Mouse (Mus musculus): ENCODE measurements around the gene Psmb1.
A peak's percentile ranks its signal among the peaks of the same experiment; 100 is the strongest.
"Not testable (repeated sequence)": the region's sequence is repeated elsewhere in the genome, so short reads cannot be mapped to it uniquely, and the experiment has no call there.

The Psmb1 gene

DNA sequence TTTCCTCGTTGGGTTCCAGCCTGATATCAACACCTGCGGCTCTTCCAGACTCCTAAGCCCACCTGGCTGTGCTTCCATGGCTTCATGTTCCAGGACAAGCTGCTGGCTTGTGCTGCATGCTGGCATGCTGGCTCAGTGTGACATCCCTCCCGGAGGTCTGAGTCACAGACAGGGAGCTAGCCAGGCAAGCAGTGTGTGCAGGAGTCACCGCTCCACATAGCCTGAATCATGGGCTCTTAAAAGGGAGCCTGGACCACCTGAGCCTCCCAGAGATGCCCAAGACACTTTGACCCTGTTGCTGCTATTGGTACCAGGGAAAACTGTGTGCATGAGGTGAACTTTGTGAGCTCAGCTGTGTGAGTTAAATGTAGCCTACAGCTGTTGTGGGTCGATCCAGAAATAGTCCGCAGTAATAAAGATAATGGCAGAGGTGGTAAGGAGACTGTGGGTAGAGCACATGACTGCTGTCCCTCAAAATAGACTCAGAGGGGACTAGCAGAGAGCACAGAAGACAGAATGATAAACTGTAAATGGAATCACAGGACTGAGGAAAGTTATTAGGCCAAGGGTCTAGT, 37.5 kb downstream of the Psmb1 start:
- DNase-seq (ENCODE audit: inconsistent ontology term), result no peak

GRCm38 (mm10) chr17:15459761-15460160, 39.8 kb downstream of the Psmb1 start:
- no peak for DNase-seq (ENCODE audit: inconsistent ontology term)

DNA sequence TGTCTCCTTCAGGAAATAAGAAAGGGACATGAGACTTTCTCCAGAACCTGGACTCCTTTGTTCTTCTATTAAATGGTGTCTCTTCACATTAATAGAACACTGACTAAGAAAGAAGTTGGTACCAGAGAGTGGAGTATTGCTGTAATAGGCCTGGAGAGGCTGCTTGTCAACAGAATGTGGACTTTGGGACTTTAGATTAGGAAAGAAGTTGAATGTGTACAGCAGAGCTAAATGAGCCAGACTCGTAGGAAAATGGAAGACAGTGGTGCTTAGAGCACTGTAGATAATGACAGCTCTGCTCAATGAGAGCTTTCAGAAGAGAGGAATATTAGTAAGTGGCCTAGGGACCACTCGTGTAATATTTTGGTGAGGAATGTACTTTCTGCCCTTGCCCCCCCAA, 43.0 kb downstream of the Psmb1 start:
- DNase-seq (ENCODE audit: inconsistent ontology term), result no peak

DNA sequence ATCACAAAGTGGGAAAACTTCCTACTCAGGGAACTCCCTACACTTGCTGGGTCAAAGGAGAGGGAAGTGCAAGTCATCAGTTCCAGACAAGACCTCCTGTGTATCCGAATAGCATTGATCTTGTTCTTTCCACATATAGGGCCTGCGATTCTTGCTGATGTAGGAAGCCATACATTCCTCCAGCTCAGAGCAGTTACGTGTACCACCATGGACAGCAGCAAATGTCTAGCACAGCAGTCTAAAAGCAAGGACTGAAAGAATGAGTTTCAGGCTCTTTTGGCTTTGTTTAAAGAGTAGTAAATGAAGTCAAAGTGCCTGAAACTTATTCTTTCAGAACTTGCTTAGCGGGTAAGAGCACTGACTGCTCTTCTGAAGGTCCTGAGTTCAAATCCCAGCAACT, 44.3 kb downstream of the Psmb1 start:
- no peak for DNase-seq (ENCODE audit: inconsistent ontology term)

DNA sequence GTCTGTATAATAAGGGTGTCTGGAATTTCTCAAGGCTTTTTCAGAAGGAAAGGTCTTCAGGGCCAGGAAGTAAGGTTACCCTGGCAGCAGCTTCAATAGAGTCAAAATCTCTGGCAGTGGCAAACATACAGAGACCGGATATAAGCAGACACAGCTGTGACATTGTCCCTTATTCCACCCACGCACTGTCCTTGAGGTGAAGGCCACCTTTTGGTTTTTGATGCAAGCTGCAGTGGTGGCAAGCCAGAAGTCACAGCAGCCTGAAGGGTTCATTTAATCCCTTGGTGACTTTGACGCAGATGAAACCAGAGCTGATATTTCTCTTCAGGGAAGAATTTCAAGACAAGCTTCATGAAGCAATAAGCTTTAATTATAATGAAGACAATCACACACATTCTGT, 49.9 kb downstream of the Psmb1 start:
- no peak for DNase-seq (ENCODE audit: inconsistent ontology term)

DNA sequence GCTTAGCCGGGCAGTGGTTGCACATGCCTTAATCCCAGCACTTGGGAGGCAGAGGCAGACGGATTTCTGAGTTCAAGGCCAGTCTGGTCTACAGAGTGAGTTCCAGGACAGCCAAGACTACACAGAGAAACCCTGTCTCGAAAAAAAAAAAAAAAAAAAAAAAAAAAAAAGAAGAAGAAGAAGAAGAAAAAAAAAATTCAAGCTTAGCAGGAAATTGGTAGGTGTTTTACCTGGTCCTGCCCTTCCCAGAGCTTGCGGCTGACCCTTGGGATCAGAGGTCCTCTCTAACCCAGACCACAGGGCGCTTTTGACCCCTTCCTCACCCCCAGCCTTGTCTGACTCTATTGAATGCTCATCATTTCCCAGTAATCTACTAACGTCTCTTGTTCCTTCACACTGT, 50.4 kb downstream of the Psmb1 start:
- DNase-seq (ENCODE audit: inconsistent ontology term), result not testable (repeated sequence)

DNA sequence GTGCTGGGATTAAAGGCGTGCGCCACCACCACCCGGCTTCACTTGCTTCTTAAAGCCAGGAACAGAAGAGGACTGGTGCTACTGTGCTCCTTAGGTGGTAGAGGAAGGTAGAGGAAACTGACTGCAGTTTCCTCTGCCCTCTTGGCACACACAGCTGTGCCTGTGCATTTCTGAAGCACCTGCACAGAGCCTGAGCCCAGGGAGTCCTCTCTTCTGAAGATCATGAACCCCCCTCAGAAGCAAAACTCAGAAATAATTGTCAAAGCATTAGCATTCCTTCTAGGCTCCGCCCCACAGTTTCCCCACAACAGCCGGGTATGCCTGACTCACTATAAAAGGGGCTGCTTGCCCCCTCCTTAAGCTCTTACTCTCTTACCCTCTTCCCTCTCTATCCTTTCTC, 51.7 kb downstream of the Psmb1 start:
- no peak for DNase-seq (ENCODE audit: inconsistent ontology term)

GRCm38 (mm10) chr17:15445421-15445820, 54.1 kb downstream of the Psmb1 start:
- DNase-seq (ENCODE audit: inconsistent ontology term), result no peak

GRCm38 (mm10) chr17:15440463-15441121, 59.0 kb downstream of the Psmb1 start:
- DNase-seq (ENCODE audit: inconsistent ontology term), result no peak

- DNase-seq (ENCODE audit: inconsistent ontology term), result no peak
Observed at GRCm38 (mm10) chr17:15440067-15440462, 59.5 kb downstream of the Psmb1 start.

DNA sequence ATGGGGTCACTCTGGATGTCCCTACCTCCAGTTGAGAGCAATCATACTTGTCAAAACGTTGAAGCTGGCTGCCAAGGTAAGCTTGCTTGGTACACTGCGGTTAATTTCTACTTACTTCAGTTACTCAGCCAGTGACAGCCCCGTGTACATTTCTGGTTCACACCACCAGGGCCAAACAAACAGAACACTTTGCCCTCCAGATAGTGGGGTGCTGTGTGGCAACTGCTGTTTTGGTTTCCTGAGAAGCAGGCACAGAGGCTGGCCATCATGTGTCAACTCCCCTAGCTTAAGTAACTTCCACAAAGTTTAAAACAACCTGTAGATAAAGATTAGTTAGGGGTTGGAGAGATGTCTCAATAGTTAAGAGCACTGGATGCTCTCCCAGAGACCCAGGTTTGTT, 64.8 kb downstream of the Psmb1 start:
- DNase-seq (ENCODE audit: inconsistent ontology term), result no peak

DNA sequence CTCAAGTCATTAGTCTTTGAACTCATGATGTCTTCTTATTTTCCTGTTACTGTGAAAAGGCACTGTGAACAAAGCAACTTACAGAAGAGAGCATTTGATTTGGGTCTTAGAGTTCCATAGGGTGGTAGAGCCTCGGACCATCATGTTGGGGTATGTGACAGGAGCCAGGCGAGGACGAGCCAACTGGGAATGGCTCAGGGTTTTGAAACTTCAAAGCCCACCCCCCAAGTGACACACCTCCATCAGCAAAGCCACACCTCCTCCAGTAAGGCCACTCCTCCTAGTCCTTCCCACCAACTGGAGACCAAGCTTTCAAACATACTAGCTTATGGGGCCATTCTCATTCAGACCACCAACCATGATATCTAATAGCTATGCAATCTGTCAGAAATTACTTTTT, 67.5 kb downstream of the Psmb1 start:
- DNase-seq (ENCODE audit: inconsistent ontology term), result no peak

- DNase-seq (ENCODE audit: inconsistent ontology term), result no peak
Observed at GRCm38 (mm10) chr17:15431551-15431950, 68.0 kb downstream of the Psmb1 start.

DNA sequence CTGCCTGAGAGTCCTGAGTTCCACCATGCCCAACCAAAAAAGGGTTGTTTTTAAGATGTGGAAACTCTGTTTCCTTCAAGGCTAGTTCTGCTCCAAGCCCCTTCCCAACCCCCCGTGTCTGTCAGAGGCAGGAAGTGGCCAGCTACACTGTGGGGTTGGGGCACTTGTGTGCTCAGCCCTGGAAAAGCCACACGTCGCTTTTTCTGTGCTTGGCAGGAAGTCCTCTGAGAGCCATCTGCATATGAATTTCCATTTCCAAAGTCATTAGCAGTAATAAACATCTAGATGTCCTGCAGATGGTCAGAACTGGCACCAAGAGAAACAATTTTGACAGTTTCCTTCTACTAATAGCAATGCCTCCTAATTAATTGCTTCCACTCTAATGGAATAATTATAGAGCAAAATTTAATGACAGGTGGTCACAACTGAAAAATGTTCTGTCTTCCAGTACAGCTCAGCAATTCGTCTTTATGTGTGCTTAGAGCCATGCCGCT, 68.5 kb downstream of the Psmb1 start:
- peak; percentile 74 for DNase-seq (ENCODE audit: inconsistent ontology term)

DNA sequence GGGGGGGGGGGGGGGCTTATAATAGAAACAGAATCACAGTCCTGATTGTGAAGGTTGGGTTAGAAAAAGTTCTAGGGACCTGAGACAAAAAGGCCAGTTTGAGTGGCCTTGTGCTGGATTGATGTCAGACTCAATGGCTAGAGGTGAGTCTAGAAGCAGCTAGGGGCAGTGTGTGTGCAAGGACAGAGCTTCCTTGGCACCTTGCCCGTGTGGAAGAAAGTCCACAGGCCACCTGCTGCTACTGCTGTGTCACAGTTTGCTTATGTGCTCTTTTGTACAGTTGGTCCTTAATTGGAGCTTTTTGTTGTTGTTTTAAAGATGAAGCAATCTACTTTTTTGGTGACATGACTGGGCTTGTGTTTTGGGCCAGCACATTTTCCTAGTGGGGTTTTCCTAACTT, 69.6 kb downstream of the Psmb1 start:
- peak; percentile 66 for DNase-seq (ENCODE audit: inconsistent ontology term)

DNA sequence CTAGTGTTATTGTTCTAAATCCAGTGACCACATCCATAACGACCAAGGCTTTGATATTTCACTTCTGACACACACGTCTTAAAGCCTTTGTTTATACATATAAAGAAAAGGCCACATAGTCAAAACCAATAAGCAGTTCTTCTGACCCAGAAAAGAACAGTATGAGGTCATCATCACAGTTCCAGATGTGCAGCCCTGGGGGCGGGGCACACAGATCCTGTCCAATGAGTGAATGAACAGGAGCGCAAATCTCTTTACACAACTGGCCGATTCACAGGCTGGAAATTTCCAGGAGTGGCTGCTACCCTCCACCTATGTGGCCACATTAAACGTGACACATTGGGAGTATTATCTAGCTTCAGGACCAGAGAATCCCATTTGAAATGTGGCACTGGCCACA, 70.1 kb downstream of the Psmb1 start:
- no peak for DNase-seq (ENCODE audit: inconsistent ontology term)

DNA sequence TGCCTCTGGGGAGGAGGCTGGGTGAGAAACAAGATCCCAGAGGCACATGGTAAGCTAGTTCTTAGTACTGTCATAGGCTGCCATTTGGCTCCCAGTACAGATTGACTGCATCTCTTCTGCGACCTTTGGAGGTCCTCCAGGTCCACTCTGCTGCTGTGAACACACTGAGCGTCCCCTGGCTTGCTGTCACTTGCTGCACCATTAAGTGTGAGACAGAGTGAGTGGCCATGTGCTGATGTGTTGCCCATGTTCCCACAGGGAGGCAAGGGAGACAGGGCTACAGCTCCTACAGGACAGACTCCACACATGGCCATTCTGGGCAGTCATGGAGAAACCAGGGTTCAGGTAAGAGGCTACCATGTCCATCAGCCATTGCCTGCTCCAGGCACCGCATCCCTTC, 73.6 kb downstream of the Psmb1 start:
- no peak for DNase-seq (ENCODE audit: inconsistent ontology term)

Data from Muller cell, postnatal 12 days (primary cell).